Mouse (Mus musculus) olfactory bulb, adult 2 months (tissue): Measurements from ENCODE around the gene Pmpcb. TPM values are rescaled to one million over a fixed set of nuclear protein-coding genes. Genes with fewer than 3 reads are reported as not detected.
A peak's percentile ranks its signal among the peaks of the same experiment; 100 is the strongest.
"Not testable (repeated sequence)": the region's sequence is repeated elsewhere in the genome, so short reads cannot be mapped to it uniquely, and the experiment has no call there.

Experiments used
- H3K27ac ChIP-seq: fragments of 200-500 bp; 2 replicates; pipeline ENCODE4 v1.5.1; 2012; ENCODE audit warnings: low read depth, low read length; ENCODE audit not compliant: insufficient read depth
- H3K4me1 ChIP-seq: fragments of 200-500 bp; 2 replicates; pipeline ENCODE4 v1.6.1; 2012; ENCODE audit warnings: low read length; ENCODE audit not compliant: control insufficient read depth, insufficient read depth
- H3K4me3 ChIP-seq: fragments of 200-500 bp; 2 replicates; pipeline ENCODE4 v1.5.1; 2012; ENCODE audit warnings: mild to moderate bottlenecking, low read depth, low read length, moderate library complexity; ENCODE audit not compliant: insufficient read depth
- CTCF ChIP-seq: fragments of 200-500 bp; IDR thresholded peaks from 2 replicates; pipeline ENCODE4 v1.5.1; 2012; ENCODE audit warnings: low read depth, mild to moderate bottlenecking, low read length, moderate library complexity; ENCODE audit not compliant: insufficient read depth
- POLR2A ChIP-seq: fragments of 200-500 bp; IDR thresholded peaks from 2 replicates; pipeline ENCODE4 v1.6.1; 2012; ENCODE audit warnings: mild to moderate bottlenecking, low read depth, low read length, moderate library complexity; ENCODE audit not compliant: insufficient read depth
- WGBS: fragments of 180-500 bp; shearing (Covaris S2); methylation state at CpG from one replicate; pipeline ENCODE4 v1.1.7; 2018; 5-methylcytosine and 5-hydroxymethylcytosine counted together
- polyA plus RNA-seq: library from polyadenylated mRNA; stranded (reverse); fragments of >200 nt; gene quantifications from 2 replicates; pipeline ENCODE4 v1.2.4, GENCODE M21; 2012; ENCODE audit warnings: low replicate concordance; ENCODE audit not compliant: missing spikeins, insufficient read depth, insufficient read length

The Pmpcb gene
- polyA plus RNA-seq, 1 experiment: not detected

DNA sequence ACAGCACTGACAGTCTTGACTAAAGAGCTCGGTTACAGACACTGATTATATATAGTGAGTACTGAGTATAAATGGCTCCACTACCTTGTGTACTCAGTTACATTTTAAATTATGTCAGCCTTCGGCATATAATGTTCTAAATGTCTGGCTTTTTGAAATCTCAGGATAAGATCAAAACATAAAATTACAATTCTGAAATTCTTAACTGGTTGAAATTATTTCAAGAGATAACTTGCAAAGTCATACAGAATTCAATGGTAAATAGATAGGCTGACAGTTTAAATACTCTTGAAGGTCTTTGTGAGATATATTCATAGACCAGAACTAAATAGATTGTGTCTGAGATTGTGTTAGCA lies 35.0 kb upstream of the Pmpcb start:
- no peak for TF ChIP-seq CTCF
- no peak for TF ChIP-seq POLR2A
- WGBS: 39% methylated on average over 2 of the region's 2 CpGs
- peak overlapping the region; percentile 99 for H3K27ac ChIP-seq
- H3K4me1 ChIP-seq: no peaks in the 10 kb centered on the region
- peak overlapping the region; percentile 84 for H3K4me3 ChIP-seq

- TF ChIP-seq CTCF: no peak
- no peak for TF ChIP-seq POLR2A
- Histone ChIP-seq H3K4me1 (no peaks in the 10 kb centered on the region), H3K4me3 (no peak overlapping the region), H3K27ac (no peak overlapping the region; the same call in 1 of the 2 replicates)
- 81% methylated on average over 6 of the region's 6 CpGs for WGBS
Observed at GRCm38 (mm10) chr5:21702873-21703475, 34.0 kb upstream of the Pmpcb start.

DNA sequence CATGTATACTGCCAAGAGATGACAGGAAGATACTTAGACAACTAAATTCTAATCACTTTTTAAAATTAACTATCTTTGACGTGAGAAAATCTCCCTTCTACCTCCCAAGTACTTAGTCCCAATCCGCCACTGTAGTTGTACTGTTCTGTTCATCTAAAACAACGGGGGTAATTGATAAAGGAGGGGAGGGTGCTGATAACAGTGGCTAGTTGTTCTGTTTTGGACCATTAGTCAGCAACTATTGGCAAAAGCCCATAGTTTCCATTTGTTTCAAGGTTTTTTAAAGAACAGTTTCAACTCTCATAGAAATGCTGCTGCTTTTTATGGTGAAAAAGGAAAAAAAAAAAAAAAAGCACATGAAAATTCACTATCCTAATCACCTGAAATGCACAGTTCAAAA lies 33.2 kb upstream of the Pmpcb start:
- Histone ChIP-seq H3K4me1 (no peaks in the 10 kb centered on the region), H3K4me3 (no peak overlapping the region), H3K27ac (no peak overlapping the region)
- no peak for TF ChIP-seq POLR2A
- no peak for TF ChIP-seq CTCF
- whole genome bisulfite sequencing: 71% methylated on average over 3 of the region's 3 CpGs

GRCm38 (mm10) chr5:21706546-21706945 lies 30.4 kb upstream of the Pmpcb start:
- TF ChIP-seq POLR2A (no peak), CTCF (no peak)
- H3K27ac ChIP-seq: no peak overlapping the region
- H3K4me1 ChIP-seq: no peaks in the 10 kb centered on the region
- WGBS: 90% methylated on average over 4 of the region's 4 CpGs
- no peak overlapping the region for H3K4me3 ChIP-seq

DNA sequence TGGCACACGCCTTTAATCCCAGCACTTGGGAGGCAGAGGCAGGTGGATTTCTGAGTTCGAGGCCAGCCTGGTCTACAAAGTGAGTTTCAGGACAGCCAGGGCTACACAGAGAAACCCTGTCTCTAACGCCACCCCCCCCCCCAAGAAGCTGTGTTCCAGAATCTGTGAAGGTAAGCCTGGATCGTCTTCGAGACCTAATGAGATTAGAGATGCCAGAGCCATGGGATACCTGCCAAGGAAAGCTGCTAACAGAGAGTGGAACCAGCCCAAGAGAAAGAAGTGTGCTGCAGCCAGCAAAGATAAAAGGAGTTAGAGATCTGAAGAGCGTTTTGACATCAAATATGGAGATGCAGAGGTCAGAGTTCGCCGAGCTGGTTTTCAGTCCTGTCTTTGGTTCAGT lies 28.9 kb upstream of the Pmpcb start:
- 77% methylated on average over 8 of the region's 8 CpGs for WGBS
- H3K4me1 ChIP-seq, H3K27ac ChIP-seq, H3K4me3 ChIP-seq: not testable (repeated sequence)

DNA sequence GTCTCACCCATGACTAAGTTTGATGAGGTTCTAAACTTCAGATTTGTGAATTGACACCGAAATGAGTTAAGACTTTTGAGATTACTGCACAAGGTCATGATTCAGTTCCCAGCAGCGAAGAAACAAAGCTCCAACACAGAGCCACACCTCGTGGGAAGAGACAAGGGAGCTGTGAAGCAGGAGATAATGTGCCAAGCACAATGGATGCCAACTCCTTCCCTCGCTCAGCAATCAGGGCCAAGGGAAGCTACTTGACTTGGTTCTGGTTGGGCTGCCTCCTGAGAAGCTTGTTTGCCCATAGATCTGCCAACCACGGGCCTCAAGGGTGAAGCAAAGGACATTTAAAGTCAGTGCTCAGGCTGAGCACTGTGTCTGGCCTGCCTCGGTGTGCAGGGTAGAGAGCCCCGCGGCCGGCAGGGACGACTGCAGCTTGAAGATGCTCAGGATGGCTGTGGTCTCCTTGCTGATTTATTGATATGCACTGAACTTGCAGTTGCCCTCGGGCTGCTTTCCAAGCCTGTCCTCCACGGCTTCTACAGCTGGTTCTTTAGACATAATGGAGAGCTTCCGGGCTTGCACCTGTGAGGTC lies 24.7 kb upstream of the Pmpcb start:
- 76% methylated on average over 13 of the region's 13 CpGs for WGBS
- TF ChIP-seq CTCF (no peak), POLR2A (no peak)
- H3K4me1 ChIP-seq: no peaks in the 10 kb centered on the region; the same call in 1 of the 2 replicates

GRCm38 (mm10) chr5:21714447-21714846 lies 22.5 kb upstream of the Pmpcb start:
- H3K27ac ChIP-seq: no peak overlapping the region
- TF ChIP-seq CTCF (no peak), POLR2A (no peak)
- H3K4me1 ChIP-seq: no peaks in the 10 kb centered on the region; the same call in 1 of the 2 replicates
- no peak overlapping the region for H3K4me3 ChIP-seq
- 99% methylated on average over 4 of the region's 4 CpGs for WGBS

More for the DNA sequence above, 24.7 kb upstream of the Pmpcb start:
- Histone ChIP-seq H3K4me3 (no peak overlapping the region), H3K27ac (no peak overlapping the region)

DNA sequence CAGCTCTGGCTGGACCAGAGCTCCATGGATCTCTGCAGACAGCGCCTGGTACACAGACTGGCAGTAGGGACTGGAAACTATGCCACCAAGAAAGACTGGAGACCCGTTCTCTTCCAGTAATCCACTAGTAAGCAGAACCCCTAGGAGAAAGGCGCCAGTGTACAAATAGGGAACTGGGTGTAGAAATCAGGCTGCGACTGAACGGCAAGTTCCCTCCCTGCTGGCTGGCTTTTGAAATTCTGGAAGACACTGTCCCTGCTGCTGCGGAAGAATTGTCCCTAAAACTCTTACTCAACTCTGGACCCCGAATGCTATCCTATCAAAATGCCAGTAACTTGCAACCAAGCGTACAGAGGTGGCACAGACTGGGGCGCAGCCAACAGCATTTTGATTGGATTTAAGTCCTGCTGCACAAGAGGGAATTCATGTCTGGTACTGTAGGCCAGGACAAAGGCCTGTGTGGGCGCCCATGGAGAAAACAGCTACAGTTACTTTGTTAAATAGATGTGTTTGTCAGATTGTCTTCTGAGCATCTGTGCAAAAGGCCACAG lies 19.7 kb upstream of the Pmpcb start:
- no peak overlapping the region for H3K4me3 ChIP-seq
- no peak for TF ChIP-seq CTCF
- no peak for TF ChIP-seq POLR2A
- WGBS: 56% methylated on average over 10 of the region's 10 CpGs
- no peaks in the 10 kb centered on the region; the same call in 1 of the 2 replicates for H3K4me1 ChIP-seq
- H3K27ac ChIP-seq: no peak overlapping the region

DNA sequence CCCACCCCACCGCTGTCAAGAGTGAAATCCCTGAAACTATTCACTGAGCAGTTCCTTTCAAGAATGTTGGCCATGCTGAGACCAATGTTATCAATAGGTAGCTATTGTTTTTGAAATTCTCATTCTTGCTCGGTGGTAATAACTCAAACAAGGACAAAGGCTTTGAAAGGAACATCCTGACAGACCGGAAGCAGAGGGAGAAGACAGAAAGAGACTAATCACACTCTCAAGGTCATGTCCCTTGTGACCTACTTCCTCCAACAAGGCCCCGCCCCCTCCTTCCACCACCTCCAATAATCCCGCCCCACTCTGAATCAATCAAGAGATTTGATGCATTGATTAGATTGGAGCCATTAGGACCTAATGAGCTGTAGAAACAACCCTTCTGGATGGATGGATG lies 18.4 kb upstream of the Pmpcb start:
- H3K4me3 ChIP-seq: no peak overlapping the region
- TF ChIP-seq CTCF: no peak
- 94% methylated on average over 5 of the region's 5 CpGs for WGBS
- no peak overlapping the region for H3K27ac ChIP-seq
- H3K4me1 ChIP-seq: no peaks in the 10 kb centered on the region
